In the genomic region with DNA sequence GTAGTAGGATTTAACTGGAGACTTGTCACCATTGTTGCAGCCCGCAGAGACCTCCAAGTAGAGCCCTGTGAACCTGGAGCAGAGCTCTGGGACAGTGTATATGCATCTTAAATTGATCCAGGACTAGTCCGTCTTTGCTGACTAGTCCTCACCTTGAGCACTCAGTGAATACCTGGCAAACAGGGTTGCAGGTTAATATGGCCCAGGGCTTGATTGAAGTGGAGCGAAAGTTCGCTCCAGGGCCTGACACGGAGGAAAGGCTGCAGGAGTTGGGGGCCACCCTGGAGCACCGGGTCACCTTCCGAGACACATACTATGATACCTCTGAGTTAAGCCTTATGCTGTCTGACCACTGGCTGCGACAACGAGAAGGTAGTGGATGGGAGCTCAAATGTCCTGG, we compare ENCODE assay signal across 8 mouse cellular contexts. TPM values are rescaled to one million over a fixed set of nuclear protein-coding genes. Genes with fewer than 3 reads are reported as not detected.
DNase-seq lines count a peak whose midpoint lies in the region; ATAC-seq and TF ChIP-seq lines count a peak whose summit lies in the region.

No protein-coding gene starts in this region.

- peak overlapping the region; percentile 81 for H3K4me2 ChIP-seq in forebrain, postnatal 0 days (ENCODE audit: low read depth)
- H3K4me2 ChIP-seq in liver, postnatal 0 days (ENCODE audit: low read depth, low read length): peak overlapping the region; percentile 91

- H3K27ac ChIP-seq in heart, embryonic 10.5 days: peak overlapping the region; percentile 94
- peak overlapping the region; percentile 27 for H3K27ac ChIP-seq in ES-Bruce4 (ENCODE audit: insufficient read depth, low read length)
- peak overlapping the region; percentile 77 for H3K27ac ChIP-seq in forebrain, postnatal 0 days (ENCODE audit: low read depth, low read length)
- H3K27ac ChIP-seq in liver, postnatal 0 days (ENCODE audit: low read depth): peak overlapping the region; percentile 80

- no peak for TF ChIP-seq EP300 in ES-Bruce4 (IDR thresholded peaks at IDR 0.05; ENCODE audit: insufficient read depth, low read depth, low read length)
- TF ChIP-seq EP300 in liver, postnatal 0 days (IDR thresholded peaks at IDR 0.05; ENCODE audit: low read depth): no peak

- no peak for TF ChIP-seq POLR2A in ES-Bruce4 (IDR thresholded peaks at IDR 0.05; ENCODE audit: insufficient read depth, low read length)

- H3K4me1 ChIP-seq in heart, embryonic 10.5 days: peaks cover 43% of the 10 kb centered on the region
- H3K4me1 ChIP-seq in ES-Bruce4 (ENCODE audit: control insufficient read depth, insufficient read depth, low read length): peaks cover 6% of the 10 kb centered on the region
- peaks cover 35% of the 10 kb centered on the region for H3K4me1 ChIP-seq in forebrain, postnatal 0 days (ENCODE audit: insufficient read depth)
- peaks cover 29% of the 10 kb centered on the region for H3K4me1 ChIP-seq in liver, postnatal 0 days (ENCODE audit: insufficient read depth)

- no peak for TF ChIP-seq CTCF in ES-Bruce4 (IDR thresholded peaks at IDR 0.05; ENCODE audit: low read depth, low read length)
- TF ChIP-seq CTCF in forebrain, postnatal 0 days (IDR thresholded peaks at IDR 0.05; ENCODE audit: low read depth): no peak
- TF ChIP-seq CTCF in liver, postnatal 0 days (IDR thresholded peaks at IDR 0.05; ENCODE audit: low read depth): no peak

- no peak for DNase-seq in heart, embryonic 10.5 days (ENCODE audit: low spot score)
- DNase-seq in heart, adult 9 months (ENCODE audit: low spot score in 2 of 2): no peak
- no peak for DNase-seq in forebrain, postnatal 0 days
- peak; percentile 18 for DNase-seq in liver, postnatal 0 days
- no peak for DNase-seq in spleen, adult 12 weeks (ENCODE audit: low spot score)
- no peak for DNase-seq in gastrocnemius, postnatal 4 days (ENCODE audit: low spot score in 2 of 2)

- peak overlapping the region; percentile 73 for H3K4me3 ChIP-seq in heart, embryonic 10.5 days
- peak overlapping the region; percentile 91 for H3K4me3 ChIP-seq in ES-Bruce4 (ENCODE audit: low read depth, low read length)
- H3K4me3 ChIP-seq in forebrain, postnatal 0 days (ENCODE audit: low read depth, low read length): peak overlapping the region; percentile 44
- peak overlapping the region; percentile 89 for H3K4me3 ChIP-seq in liver, postnatal 0 days (ENCODE audit: low read depth, low read length)

- no peaks in the 10 kb centered on the region for H3K9me3 ChIP-seq in heart, embryonic 10.5 days
- H3K9me3 ChIP-seq in ES-Bruce4 (replicated peaks; ENCODE audit: control insufficient read depth, insufficient read depth, low read length, poor library complexity, severe bottlenecking): no peaks in the 10 kb centered on the region
- H3K9me3 ChIP-seq in forebrain, postnatal 0 days (ENCODE audit: low read length): no peaks in the 10 kb centered on the region
- no peaks in the 10 kb centered on the region for H3K9me3 ChIP-seq in liver, postnatal 0 days (ENCODE audit: low read length)

- peaks cover 20% of the 10 kb centered on the region for H3K36me3 ChIP-seq in heart, embryonic 10.5 days
- H3K36me3 ChIP-seq in ES-Bruce4 (ENCODE audit: control insufficient read depth, insufficient read depth, low read length, poor library complexity, severe bottlenecking): peaks cover 9% of the 10 kb centered on the region
- H3K36me3 ChIP-seq in forebrain, postnatal 0 days (ENCODE audit: insufficient read depth): peaks cover 3% of the 10 kb centered on the region; the same call in 1 of the 2 replicates
- H3K36me3 ChIP-seq in liver, postnatal 0 days (replicated peaks; ENCODE audit: insufficient read depth, low read length): peaks cover 14% of the 10 kb centered on the region

- no peak for ATAC-seq in forebrain, postnatal 0 days
- no peak for ATAC-seq in liver, postnatal 0 days
- ATAC-seq in frontal cortex, adult (ENCODE audit: low TSS enrichment): no peak

- peak overlapping the region; percentile 67 for H3K9ac ChIP-seq in ES-Bruce4 (ENCODE audit: low read depth, poor library complexity, severe bottlenecking)
- peak overlapping the region; percentile 66 for H3K9ac ChIP-seq in forebrain, postnatal 0 days
- H3K9ac ChIP-seq in liver, postnatal 0 days (replicated peaks): peak overlapping the region; percentile 83

- no peaks in the 10 kb centered on the region; the same call in 1 of the 2 replicates for H3K27me3 ChIP-seq in heart, embryonic 10.5 days (ENCODE audit: insufficient read depth, poor library complexity, severe bottlenecking)
- no peaks in the 10 kb centered on the region for H3K27me3 ChIP-seq in ES-Bruce4 (ENCODE audit: control insufficient read depth, insufficient read depth, low read length, poor library complexity, severe bottlenecking)
- no peaks in the 10 kb centered on the region for H3K27me3 ChIP-seq in forebrain, postnatal 0 days (ENCODE audit: insufficient read depth, low read length)
- H3K27me3 ChIP-seq in liver, postnatal 0 days (ENCODE audit: insufficient read depth, low read length): no peaks in the 10 kb centered on the region

- WGBS in heart, embryonic 10.5 days: 64% methylated on average over 9 of the region's 9 CpGs
- 47% methylated on average over 9 of the region's 9 CpGs for WGBS in forebrain, postnatal 0 days
- WGBS in liver, postnatal 0 days (ENCODE audit: insufficient replicate concordance): 46% methylated on average over 9 of the region's 9 CpGs

RNA-seq across cellular contexts. Expression of gene Thtpa, which starts 0.7 kb away (rescaled TPM):
- polyA plus RNA-seq in heart, embryonic 10.5 days (2016; fragmentation: Nextera tagmentation; extraction: Ambion mirVana): 16.1 and 16.4 TPM in 2 replicates
- polyA plus RNA-seq in ES-Bruce4 (2011; ENCODE audit: insufficient read depth, insufficient read length, low read depth, missing spikeins): 6.9 and 8.6 TPM in 2 replicates
- 49.0 and 55.2 TPM in 2 replicates for total RNA-seq in forebrain, postnatal 0 days (2014; rRNA removed)
- 47.2 and 48.0 TPM in 2 replicates for polyA plus RNA-seq in forebrain, postnatal 0 days (2015; fragmentation: Nextera tagmentation; extraction: Ambion mirVana)
- polyA plus RNA-seq in liver, postnatal 0 days (2015; fragmentation: Nextera tagmentation; extraction: Ambion mirVana): 5.9 and 7.0 TPM in 2 replicates
- 10 to 100 TPM; 12.9 to 14.0 TPM for total RNA-seq in gastrocnemius, postnatal 4 days (2021)

RNA-seq across cellular contexts. Expression of gene Zfhx2, which starts 3.1 kb away (rescaled TPM):
- polyA plus RNA-seq in heart, embryonic 10.5 days (2016; fragmentation: Nextera tagmentation; extraction: Ambion mirVana): 3.8 and 4.2 TPM in 2 replicates
- 18.1 and 24.6 TPM in 2 replicates for polyA plus RNA-seq in ES-Bruce4 (2011; ENCODE audit: insufficient read depth, insufficient read length, low read depth, missing spikeins)
- total RNA-seq in forebrain, postnatal 0 days (2014; rRNA removed): 8.9 and 11.1 TPM in 2 replicates
- polyA plus RNA-seq in forebrain, postnatal 0 days (2015; fragmentation: Nextera tagmentation; extraction: Ambion mirVana): 2.7 and 7.5 TPM in 2 replicates
- polyA plus RNA-seq in liver, postnatal 0 days (2015; fragmentation: Nextera tagmentation; extraction: Ambion mirVana): 0.78 and 1.0 TPM in 2 replicates
- total RNA-seq in gastrocnemius, postnatal 4 days (2021): 1 to 10 TPM; 2.9 to 4.0 TPM

RNA-seq across cellular contexts. Expression of gene Ap1g2, which starts 11.1 kb away (rescaled TPM):
- polyA plus RNA-seq in heart, embryonic 10.5 days (2016; fragmentation: Nextera tagmentation; extraction: Ambion mirVana): 15.6 and 18.9 TPM in 2 replicates
- polyA plus RNA-seq in ES-Bruce4 (2011; ENCODE audit: insufficient read depth, insufficient read length, low read depth, missing spikeins): 20.6 and 23.9 TPM in 2 replicates
- total RNA-seq in forebrain, postnatal 0 days (2014; rRNA removed): 11.3 and 12.8 TPM in 2 replicates
- polyA plus RNA-seq in forebrain, postnatal 0 days (2015; fragmentation: Nextera tagmentation; extraction: Ambion mirVana): 4.2 and 5.5 TPM in 2 replicates
- polyA plus RNA-seq in liver, postnatal 0 days (2015; fragmentation: Nextera tagmentation; extraction: Ambion mirVana): 7.8 and 9.6 TPM in 2 replicates
- 1 to 10 TPM; 6.5 to 8.3 TPM for total RNA-seq in gastrocnemius, postnatal 4 days (2021)

RNA-seq across cellular contexts. Expression of gene Jph4, which starts 21.5 kb away (rescaled TPM):
- polyA plus RNA-seq in heart, embryonic 10.5 days (2016; fragmentation: Nextera tagmentation; extraction: Ambion mirVana): 0.06 and 0.18 TPM in 2 replicates
- 3.6 and 4.7 TPM in 2 replicates for polyA plus RNA-seq in ES-Bruce4 (2011; ENCODE audit: insufficient read depth, insufficient read length, low read depth, missing spikeins)
- total RNA-seq in forebrain, postnatal 0 days (2014; rRNA removed): 156 and 160 TPM in 2 replicates
- 47.4 and 55.3 TPM in 2 replicates for polyA plus RNA-seq in forebrain, postnatal 0 days (2015; fragmentation: Nextera tagmentation; extraction: Ambion mirVana)
- polyA plus RNA-seq in liver, postnatal 0 days (2015; fragmentation: Nextera tagmentation; extraction: Ambion mirVana): not detected in 2 replicates
- total RNA-seq in gastrocnemius, postnatal 4 days (2021): 1 to 10 TPM; 1.3 to 2.0 TPM

Comparison
In these comparisons a context has a peak if more than half of its experiments do, and no peak if none do; other contexts are left out.
1. H3K27ac ChIP-seq: peak in every context shown above with its lines; median percentile 94 in heart, embryonic 10.5 days; 80 in liver, postnatal 0 days; 77 in forebrain, postnatal 0 days; 27 in ES-Bruce4.